Mouse (Mus musculus) gastrocnemius, postnatal 14 days (tissue): ENCODE results near the gene Olfr10. TPM values are rescaled to one million over a fixed set of nuclear protein-coding genes. Genes with fewer than 3 reads are reported as not detected.
"Not testable (repeated sequence)": the region's sequence is repeated elsewhere in the genome, so short reads cannot be mapped to it uniquely, and the experiment has no call there.

Source experiments
- DNase-seq: peaks from one replicate; pipeline ENCODE4 v3.0.0; 2021; ENCODE audit warnings: mixed read lengths
- intact Hi-C: fragments of 180-260 bp; cut with DNase I; formaldehyde crosslinking; loops from one replicate; pipeline ENCODE4 v1.15.1; 2025; ENCODE audit warnings: low total_unique reads
- total RNA-seq, 2 experiments: library from RNA; stranded (reverse); gene quantifications; 2 replicates each; pipeline ENCODE4 v1.2.3; 2021

The Olfr10 gene
- total RNA-seq, 2 experiments from 2014 or later: not detected

GRCm38 (mm10) chr11:49292777-49293176 lies 11.8 kb upstream of the Olfr10 start:
- intact Hi-C loops: no loop called here

DNA sequence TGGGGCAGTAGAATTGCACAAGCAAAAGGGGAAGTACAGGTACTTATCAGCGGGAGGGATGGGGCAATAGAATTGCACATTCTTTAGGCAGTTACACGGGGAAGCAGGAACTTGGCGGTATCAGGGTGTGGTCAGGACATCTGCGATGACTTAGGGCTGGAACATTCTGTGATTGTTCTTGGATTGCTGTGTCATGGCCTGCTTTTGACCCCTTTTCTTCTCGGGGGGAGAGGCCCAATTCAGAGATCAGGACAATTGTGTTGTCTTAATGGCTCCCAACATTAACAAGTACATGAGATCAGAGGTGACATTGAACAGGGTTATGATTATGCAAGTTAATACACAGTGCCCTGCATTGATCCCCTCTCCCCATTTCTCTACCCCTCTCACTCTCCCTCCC lies 4.0 kb downstream of the Olfr10 start:
- intact Hi-C loops, DNase-seq: not testable (repeated sequence)

More at GRCm38 (mm10) chr11:49292777-49293176, 11.8 kb upstream of the Olfr10 start:
- no peak for DNase-seq

- DNase-seq: no peak
- intact Hi-C loops: no loop called here
Observed at GRCm38 (mm10) chr11:49322442-49322841, 17.9 kb downstream of the Olfr10 start, which contains the start of gene Olfr1391. Gene Olfr1391, plus strand, starts transcription at chr11:49322742.

DNA sequence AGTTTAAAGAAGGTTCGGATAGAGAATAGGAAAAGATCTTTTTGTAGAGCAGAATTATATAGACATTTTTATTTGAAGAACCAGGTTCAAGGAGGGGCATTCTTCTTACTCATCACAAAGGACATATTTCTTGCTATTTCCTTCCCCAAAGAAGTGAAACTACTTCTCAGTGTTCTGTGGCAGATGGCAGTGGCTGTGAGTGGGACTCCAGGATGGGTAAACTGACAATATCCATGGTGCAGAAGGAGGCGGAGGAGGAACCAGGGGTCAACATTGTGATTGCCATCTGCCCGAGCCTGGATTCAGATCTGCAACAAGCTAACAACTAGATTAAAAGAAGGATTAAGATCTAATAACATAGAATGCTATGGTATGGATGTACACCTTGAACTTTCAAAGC lies 22.2 kb downstream of the Olfr10 start:
- intact Hi-C loops: no loop called here
- DNase-seq: no peak

DNA sequence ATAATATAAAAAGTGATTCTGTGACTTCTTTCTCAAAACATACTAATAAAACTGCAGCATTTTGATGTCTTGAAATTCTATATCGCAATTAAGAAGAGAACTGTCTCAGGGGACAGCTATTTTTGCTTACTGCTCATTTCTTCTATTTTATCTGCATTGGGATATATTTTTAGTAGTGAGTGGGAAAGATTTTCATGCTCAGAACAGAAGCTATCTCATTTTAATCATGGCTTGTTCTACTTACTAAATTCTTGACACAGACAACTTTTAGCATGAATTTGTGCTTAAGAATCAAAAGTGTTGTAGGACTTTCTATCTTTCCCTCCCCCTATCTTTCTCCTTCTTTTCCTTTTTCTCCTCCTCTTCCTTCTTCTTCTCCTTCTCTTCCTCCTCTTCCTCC lies 25.1 kb downstream of the Olfr10 start:
- DNase-seq: no peak
- intact Hi-C loops: no loop called here

GRCm38 (mm10) chr11:49334888-49335287 lies 30.3 kb downstream of the Olfr10 start, which contains the start of gene Olfr1390:
Gene Olfr1390, plus strand, starts transcription at chr11:49335188.
- no peak for DNase-seq
- intact Hi-C loops: no loop called here

GRCm38 (mm10) chr11:49337150-49337832 lies 32.8 kb downstream of the Olfr10 start:
- DNase-seq: no peak
- intact Hi-C loops: no loop called here

Other genes starting within 250 kb of the Olfr10 start
- gene Tgtp2, start 240.5 kb upstream of the Olfr10 start, total RNA-seq: not detected
- 1 to 10 TPM in 1 of 2 experiments, under 1 TPM in 1; 0.93 to 1.5 TPM for gene Ifi47, start 228.2 kb upstream of the Olfr10 start, total RNA-seq
- gene Olfr1396, start 189.9 kb upstream of the Olfr10 start, total RNA-seq: under 1 TPM in 1 of 2 experiments, not detected in 1; 0.04 TPM
- not detected for gene Olfr1395, start 162.5 kb upstream of the Olfr10 start, total RNA-seq
- not detected for gene Olfr1394, start 150.4 kb upstream of the Olfr10 start, total RNA-seq
- gene Btnl9, start 117.6 kb upstream of the Olfr10 start, total RNA-seq: 1 to 10 TPM; 4.8 to 9.0 TPM
- gene Zfp62, start 101.4 kb upstream of the Olfr10 start, total RNA-seq: 10 to 100 TPM; 16.5 to 18.1 TPM
- 10 to 100 TPM; 35.7 to 39.5 TPM for gene Mgat1, start 60.5 kb upstream of the Olfr10 start, total RNA-seq
- under 1 TPM in 1 of 2 experiments, not detected in 1; 0.23 TPM for gene Olfr1393, start 26.4 kb upstream of the Olfr10 start, total RNA-seq
- gene Olfr1392, start 19.5 kb upstream of the Olfr10 start, total RNA-seq: not detected
- gene Olfr1391, start 18.0 kb downstream of the Olfr10 start, total RNA-seq: not detected
- gene Olfr1390, start 30.4 kb downstream of the Olfr10 start, total RNA-seq: not detected
- gene Olfr1389, start 118.3 kb downstream of the Olfr10 start, total RNA-seq: not detected
- gene Olfr1388, start 131.9 kb downstream of the Olfr10 start, total RNA-seq: under 1 TPM; 0.07 to 0.08 TPM
- not detected for gene Olfr1387, start 150.6 kb downstream of the Olfr10 start, total RNA-seq
- gene Olfr1386, start 160.3 kb downstream of the Olfr10 start, total RNA-seq: not detected
- gene Olfr1385, start 184.3 kb downstream of the Olfr10 start, total RNA-seq: not detected
- gene Olfr1384, start 202.0 kb downstream of the Olfr10 start, total RNA-seq: not detected
- not detected for gene Olfr1383, start 214.9 kb downstream of the Olfr10 start, total RNA-seq
- gene Olfr1382, start 223.5 kb downstream of the Olfr10 start, total RNA-seq: not detected
- not detected for gene Olfr1381, start 238.7 kb downstream of the Olfr10 start, total RNA-seq